Mouse (Mus musculus): ENCODE results near the gene Vmn1r143. TPM values are rescaled to one million over a fixed set of nuclear protein-coding genes. Genes with fewer than 3 reads are reported as not detected.
"Not testable (repeated sequence)": the region's sequence is repeated elsewhere in the genome, so short reads cannot be mapped to it uniquely, and the experiment has no call there.

The Vmn1r143 gene
- not detected in 2 replicates for total RNA-seq (2021)
- long read RNA-seq: 0 reads

DNA sequence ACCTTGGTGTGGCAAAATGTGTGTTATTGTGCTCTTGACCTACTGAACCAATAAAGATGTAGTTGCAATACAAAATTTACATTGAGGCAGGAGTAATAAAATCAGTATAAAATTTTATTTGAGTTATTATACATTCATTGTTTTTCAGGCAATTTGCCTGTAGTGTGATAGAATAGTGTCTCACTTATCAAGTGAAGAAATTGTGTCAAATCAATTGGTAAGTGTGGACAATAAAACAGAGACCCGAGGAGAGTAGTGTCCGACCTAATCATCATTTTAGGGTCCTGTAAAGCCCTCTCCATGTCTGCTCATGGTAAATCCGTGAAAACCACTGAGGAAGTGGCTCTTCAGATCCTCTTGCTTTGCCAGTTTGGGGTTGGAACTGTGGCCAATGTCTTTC, at the start of gene Vmn1r143:
TSS of gene Vmn1r143 (plus strand) at position 301 of the 400 bp plus-strand sequence.
- DNase-seq: not testable (repeated sequence)

DNA sequence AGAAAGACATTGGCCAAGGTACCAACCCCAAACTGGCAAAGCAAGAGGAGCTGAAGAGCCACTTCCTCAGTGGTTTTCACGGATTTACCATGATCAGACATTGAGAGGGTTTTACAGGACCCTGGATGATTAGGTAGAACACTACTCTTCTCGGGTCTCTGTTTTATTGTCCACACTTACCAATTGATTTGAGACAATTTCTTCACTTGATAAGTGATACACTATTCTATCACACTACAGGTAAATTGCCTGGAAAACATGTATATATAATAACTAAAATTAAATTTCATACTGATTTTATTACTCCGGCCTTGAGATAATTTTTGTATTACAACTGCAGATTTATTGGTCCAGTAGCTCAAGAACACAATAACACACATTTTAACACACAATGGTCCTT, 25.2 kb upstream of the Vmn1r143 start, which contains the start of gene Vmn1r142:
TSS of gene Vmn1r142 (minus strand) at position 101 of the 400 bp plus-strand sequence.
- not testable (repeated sequence) for DNase-seq

DNA sequence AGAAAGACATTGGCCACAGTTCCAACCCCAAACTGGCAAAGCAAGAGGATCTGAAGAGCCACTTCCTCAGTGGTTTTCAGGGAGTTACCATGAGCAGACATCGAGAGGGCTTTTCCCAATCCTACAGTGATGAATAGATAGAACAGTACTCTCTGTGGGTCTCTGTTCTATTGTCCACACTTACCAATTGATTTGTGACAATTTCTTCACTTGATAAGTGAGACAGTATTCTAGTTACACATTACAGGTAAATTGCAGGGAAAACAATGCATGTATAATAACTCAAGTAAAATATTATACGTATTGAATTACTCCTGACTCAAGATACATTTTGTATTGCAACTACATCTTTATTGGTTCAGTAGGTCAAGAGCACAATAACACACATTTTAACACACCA, 12.0 kb downstream of the Vmn1r143 start, which contains the start of gene Gm8653:
TSS of gene Gm8653 (minus strand) at position 101 of the 400 bp plus-strand sequence.
- DNase-seq: not testable (repeated sequence)

DNA sequence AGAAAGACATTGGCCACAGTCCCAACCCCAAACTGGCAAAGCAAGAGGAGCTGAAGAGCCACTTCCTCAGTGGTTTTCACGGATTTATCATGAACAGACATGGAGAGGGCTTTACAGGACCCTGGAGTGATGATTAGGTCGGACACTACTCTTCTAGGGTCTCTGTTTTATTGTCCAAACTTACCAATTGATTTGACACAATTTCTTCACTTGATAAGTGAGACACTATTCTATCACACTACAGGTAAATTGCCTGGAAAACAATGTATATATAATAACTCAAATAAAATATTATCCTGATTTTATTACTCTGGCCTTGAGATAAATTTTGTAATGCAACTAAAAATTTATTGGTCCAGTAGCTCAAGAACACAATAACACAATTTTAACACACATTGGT, 40.2 kb downstream of the Vmn1r143 start, which contains the start of gene Gm8453:
TSS of gene Gm8453 (minus strand) at position 101 of the 400 bp plus-strand sequence.
- not testable (repeated sequence) for DNase-seq

Other genes starting within 250 kb of the Vmn1r143 start
- not detected in 2 replicates for gene Vmn1r137, start 194.8 kb upstream of the Vmn1r143 start, total RNA-seq (2021)
- not detected in 2 replicates for gene Vmn1r138, start 160.5 kb upstream of the Vmn1r143 start, total RNA-seq (2021)
- not detected in 2 replicates for gene Gm6176, start 133.1 kb upstream of the Vmn1r143 start, total RNA-seq (2021)
- not detected in 2 replicates for gene Vmn1r139, start 120.3 kb upstream of the Vmn1r143 start, total RNA-seq (2021)
- not detected in 2 replicates for gene Gm16451, start 71.1 kb upstream of the Vmn1r143 start, total RNA-seq (2021)
- not detected in 2 replicates for gene Gm10666, start 54.6 kb upstream of the Vmn1r143 start, total RNA-seq (2021)
- gene Vmn1r142, start 25.3 kb upstream of the Vmn1r143 start, total RNA-seq (2021): not detected in 2 replicates
- gene Gm8653, start 11.9 kb downstream of the Vmn1r143 start, total RNA-seq (2021): not detected in 2 replicates
- not detected in 2 replicates for gene Gm8453, start 40.1 kb downstream of the Vmn1r143 start, total RNA-seq (2021)
- not detected in 2 replicates for gene Gm4187, start 140.3 kb downstream of the Vmn1r143 start, total RNA-seq (2021)
- not detected in 2 replicates for gene Gm8660, start 181.7 kb downstream of the Vmn1r143 start, total RNA-seq (2021)
- not detected in 2 replicates for gene Vmn1r148, start 224.2 kb downstream of the Vmn1r143 start, total RNA-seq (2021)
- not detected in 2 replicates for gene Vmn1r149, start 248.9 kb downstream of the Vmn1r143 start, total RNA-seq (2021)